Mouse (Mus musculus) heart, embryonic 13.5 days (tissue): Measurements from ENCODE around the gene Gm28230. TPM values are rescaled to one million over a fixed set of nuclear protein-coding genes. Genes with fewer than 3 reads are reported as not detected.

Source experiments
- ATAC-seq: fragments of 200-750 bp; cut with Nextera tagmentation; 2 replicates; pipeline ENCODE4 v1.8.0; 2017; ENCODE audit warnings: moderate TSS enrichment; ENCODE audit not compliant: insufficient number of reproducible peaks, low FRiP score, low TSS enrichment; ENCODE audit errors: extremely low read depth
- H3K27ac ChIP-seq: fragments of 300-500 bp; sonication (generic); replicated peaks from 2 replicates; pipeline ENCODE4 v1.5.1; 2015; ENCODE audit warnings: moderate library complexity, mild to moderate bottlenecking, inconsistent platforms
- H3K27me3 ChIP-seq: fragments of 300-500 bp; sonication (generic); replicated peaks from 2 replicates; pipeline ENCODE4 v1.6.1; 2015; ENCODE audit warnings: mild to moderate bottlenecking, inconsistent platforms
- H3K36me3 ChIP-seq: fragments of 300-500 bp; sonication (generic); 2 replicates; pipeline ENCODE4 v1.6.1; 2015; ENCODE audit warnings: mild to moderate bottlenecking, inconsistent platforms
- H3K4me1 ChIP-seq: fragments of 300-500 bp; sonication (generic); 2 replicates; pipeline ENCODE4 v1.6.1; 2015; ENCODE audit warnings: inconsistent platforms
- H3K4me2 ChIP-seq: fragments of 300-500 bp; sonication (generic); 2 replicates; pipeline ENCODE4 v1.6.1; 2015; ENCODE audit warnings: inconsistent platforms, mild to moderate bottlenecking, moderate library complexity
- H3K4me3 ChIP-seq: fragments of 300-500 bp; sonication (generic); 2 replicates; pipeline ENCODE4 v1.5.1; 2015; ENCODE audit warnings: moderate library complexity, mild to moderate bottlenecking, inconsistent platforms
- H3K9ac ChIP-seq: fragments of 300-500 bp; sonication (generic); 2 replicates; pipeline ENCODE4 v1.6.1; 2015; ENCODE audit warnings: inconsistent platforms, mild to moderate bottlenecking, moderate library complexity
- H3K9me3 ChIP-seq: fragments of 300-500 bp; sonication (generic); 2 replicates; pipeline ENCODE4 v1.6.1; 2016; ENCODE audit warnings: inconsistent platforms
- WGBS: fragments of 180-500 bp; shearing (Covaris S2); methylation state at CpG from one replicate; pipeline ENCODE4 v1.1.7; 2015; ENCODE audit warnings: mixed read lengths; 5-methylcytosine and 5-hydroxymethylcytosine counted together
- polyA plus RNA-seq: library from polyadenylated mRNA; unstranded; fragments of >200 nt; fragmentation: Nextera tagmentation; extraction: Ambion mirVana; gene quantifications from 2 replicates; pipeline ENCODE4 v1.2.1, GENCODE M21; 2015

The Gm28230 gene
- polyA plus RNA-seq, 1 experiment from 2014 or later: 0.09 TPM

DNA sequence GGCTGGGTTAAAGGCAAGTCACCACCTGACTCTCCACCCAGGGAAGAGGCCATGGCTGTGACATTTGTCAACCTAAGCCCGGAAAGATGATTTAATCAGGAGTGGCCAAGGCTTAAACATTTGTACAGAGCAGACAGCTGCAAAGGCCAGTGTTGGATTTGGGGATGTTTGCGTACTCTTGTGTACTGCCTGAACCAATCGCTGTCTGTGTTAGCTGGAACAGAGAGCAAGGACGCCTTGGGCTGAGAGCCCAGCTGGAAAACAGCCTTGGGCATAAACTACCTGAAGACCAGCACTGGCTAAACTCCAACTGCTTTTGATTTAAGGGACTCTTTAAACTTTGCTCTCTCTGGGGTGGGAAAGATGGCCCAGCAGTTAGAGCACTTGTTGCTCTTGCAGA, 17.9 kb upstream of the Gm28230 start:
- Histone ChIP-seq H3K4me1 (peaks cover 24% of the 10 kb centered on the region), H3K36me3 (no peaks in the 10 kb centered on the region), H3K27me3 (peaks cover 99% of the 10 kb centered on the region), H3K4me2 (no peak overlapping the region), H3K9ac (no peak overlapping the region), H3K9me3 (no peaks in the 10 kb centered on the region), H3K4me3 (no peak overlapping the region), H3K27ac (no peak overlapping the region)
- 12% methylated on average over 4 of the region's 4 CpGs for WGBS
- no peak for ATAC-seq

DNA sequence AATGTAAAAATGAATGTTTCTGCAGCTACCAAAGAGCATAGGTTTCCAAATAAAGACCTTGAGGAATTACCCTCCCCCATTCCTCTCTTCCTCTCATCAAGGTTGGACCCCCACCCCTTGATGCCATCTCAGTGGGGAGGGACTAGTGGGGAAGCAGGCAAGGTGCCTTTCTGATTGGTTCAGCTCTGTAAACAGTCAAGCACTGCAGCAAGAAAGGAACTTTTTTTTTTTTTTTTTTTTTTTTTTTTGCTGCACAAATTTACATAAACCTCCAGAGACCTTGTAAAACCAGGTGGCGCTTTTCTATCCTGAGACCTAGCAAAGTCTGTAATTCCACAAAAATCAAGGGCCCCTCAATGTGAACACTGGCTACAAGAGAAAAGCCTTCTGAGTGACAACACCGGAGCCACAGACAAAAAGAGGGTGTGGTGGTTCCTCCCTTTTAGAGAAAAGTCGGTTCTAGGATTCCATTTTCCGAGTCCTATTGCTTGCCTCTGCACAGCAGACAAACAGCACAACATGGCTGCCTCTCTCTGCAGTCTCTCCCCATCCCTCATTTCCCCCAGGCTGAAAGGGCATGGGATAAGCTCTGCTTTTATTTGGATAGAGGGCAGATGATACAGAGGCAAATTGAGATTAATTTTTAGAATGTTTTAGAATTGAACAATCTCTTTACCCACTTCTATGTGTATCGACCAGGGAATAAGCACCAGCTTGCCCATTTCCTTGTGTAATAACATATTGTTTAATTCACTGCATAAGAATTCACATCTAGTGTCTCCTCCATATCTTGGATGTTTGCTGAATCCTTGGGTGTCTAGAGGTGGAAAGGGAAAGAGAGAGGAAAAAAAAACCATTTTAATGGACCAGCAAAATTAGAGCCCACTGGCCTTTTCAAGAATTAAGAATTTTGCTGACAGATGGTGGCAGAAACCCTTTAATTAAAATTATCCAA, 16.8 kb upstream of the Gm28230 start:
- 7% methylated on average over 5 of the region's 5 CpGs for WGBS

DNA sequence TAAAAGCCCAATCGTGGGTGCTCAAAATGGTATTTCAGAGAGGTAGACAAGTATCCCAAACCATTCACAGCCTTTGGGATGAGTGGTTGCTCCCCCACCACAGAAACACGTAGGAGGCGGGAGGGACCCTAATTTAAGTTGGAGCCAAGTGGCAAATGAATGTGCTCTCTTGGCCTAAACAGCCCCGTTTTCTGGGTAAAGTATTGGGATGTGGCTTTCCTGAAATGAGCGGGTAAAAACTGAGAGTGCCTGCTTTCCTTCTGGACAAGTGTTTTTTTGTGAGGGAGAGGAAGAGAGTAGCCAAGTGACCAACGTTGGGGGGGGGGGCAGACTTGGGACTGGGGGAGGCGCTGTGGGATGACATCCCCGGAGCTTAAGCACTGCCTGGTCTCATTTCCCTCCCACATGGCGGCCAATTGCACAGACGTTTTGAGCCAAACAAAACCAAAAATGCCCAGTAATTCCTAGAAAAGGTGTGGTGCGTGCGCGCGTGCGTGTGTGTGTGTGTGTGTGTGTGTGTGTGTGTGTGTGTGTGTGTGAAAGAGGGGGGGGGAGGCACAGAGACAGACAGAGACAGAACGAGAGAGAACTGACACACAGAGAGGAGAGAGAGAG, 15.5 kb upstream of the Gm28230 start:
- no peak for ATAC-seq

More for the DNA sequence above, 16.8 kb upstream of the Gm28230 start:
- Histone ChIP-seq H3K4me3 (no peak overlapping the region), H3K36me3 (no peaks in the 10 kb centered on the region), H3K4me2 (no peak overlapping the region), H3K9me3 (no peaks in the 10 kb centered on the region), H3K4me1 (peaks cover 21% of the 10 kb centered on the region), H3K27me3 (peaks cover 99% of the 10 kb centered on the region), H3K27ac (no peak overlapping the region), H3K9ac (no peak overlapping the region)
- ATAC-seq: no peak

DNA sequence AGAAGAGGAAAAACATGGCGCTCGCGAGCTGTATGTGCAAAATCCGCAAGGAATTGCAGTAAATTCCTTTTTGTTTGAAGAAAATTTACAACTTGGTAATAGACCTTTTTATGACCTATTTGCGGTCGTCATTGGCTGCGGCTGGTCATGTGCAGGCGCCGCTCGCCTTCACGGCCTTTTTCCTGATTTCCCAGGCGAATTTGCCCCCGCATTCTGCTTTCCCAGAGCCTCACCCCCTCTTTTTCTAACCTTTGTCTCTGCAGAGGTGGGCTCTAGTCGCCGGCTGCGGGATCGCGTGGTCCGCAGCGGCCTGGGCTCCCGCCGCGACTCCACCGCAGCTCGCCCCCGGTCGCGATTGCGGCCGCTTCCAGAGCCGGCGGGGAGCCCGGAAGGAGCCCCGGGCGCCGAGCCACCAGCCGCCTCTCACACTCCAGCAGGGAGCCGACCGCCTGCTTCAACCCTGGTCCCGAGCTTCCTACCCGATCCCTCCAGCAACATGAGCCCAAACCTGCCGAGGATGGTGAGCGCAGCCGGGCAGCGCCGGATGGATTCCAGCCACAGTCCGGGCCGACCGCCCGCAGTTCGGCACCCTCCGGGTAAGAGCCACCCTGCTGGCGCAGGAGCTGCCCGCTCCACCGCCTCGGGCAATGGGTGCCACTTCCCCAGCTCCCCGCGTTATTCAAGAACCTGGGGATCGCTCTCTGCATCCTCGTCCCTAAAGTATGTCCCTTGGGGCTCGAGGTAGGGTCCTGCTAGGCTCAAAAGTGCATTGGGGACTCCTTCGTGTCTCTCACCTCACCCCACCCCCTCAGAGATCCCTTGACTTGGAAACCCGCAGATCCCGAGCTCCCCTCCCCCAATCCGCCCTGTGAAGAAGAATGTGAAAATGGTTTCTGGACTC, 14.6 kb upstream of the Gm28230 start, which contains the start of the genes Hoxd3 and Hoxd4:
Gene Hoxd3, plus strand, starts transcription at position 207 of the 901 bp plus-strand sequence.
Gene Hoxd4, plus strand, starts transcription at position 209 of the 901 bp plus-strand sequence.
- WGBS: under 1% methylated on average over 65 of the region's 65 CpGs
- Histone ChIP-seq H3K27me3 (peaks cover 99% of the 10 kb centered on the region), H3K4me2 (peak within 1 kb of the TSS; percentile 68), H3K27ac (no peak within 1 kb of the TSS), H3K36me3 (no peaks in the 10 kb centered on the region), H3K9me3 (no peaks in the 10 kb centered on the region), H3K4me1 (peaks cover 13% of the 10 kb centered on the region), H3K9ac (peak within 1 kb of the TSS; percentile 35; the same call in 1 of the 2 replicates), H3K4me3 (peak within 1 kb of the TSS; percentile 49)
- ATAC-seq: no peak

More for the DNA sequence above, 15.5 kb upstream of the Gm28230 start:
- peak overlapping the region; percentile 68; the same call in 1 of the 2 replicates for H3K4me2 ChIP-seq
- H3K9ac ChIP-seq: no peak overlapping the region
- H3K4me3 ChIP-seq: no peak overlapping the region
- no peak overlapping the region for H3K27ac ChIP-seq
- no peaks in the 10 kb centered on the region for H3K9me3 ChIP-seq
- H3K4me1 ChIP-seq: peaks cover 12% of the 10 kb centered on the region
- H3K27me3 ChIP-seq: peaks cover 99% of the 10 kb centered on the region
- under 1% methylated on average over 16 of the region's 16 CpGs for WGBS
- no peaks in the 10 kb centered on the region for H3K36me3 ChIP-seq

DNA sequence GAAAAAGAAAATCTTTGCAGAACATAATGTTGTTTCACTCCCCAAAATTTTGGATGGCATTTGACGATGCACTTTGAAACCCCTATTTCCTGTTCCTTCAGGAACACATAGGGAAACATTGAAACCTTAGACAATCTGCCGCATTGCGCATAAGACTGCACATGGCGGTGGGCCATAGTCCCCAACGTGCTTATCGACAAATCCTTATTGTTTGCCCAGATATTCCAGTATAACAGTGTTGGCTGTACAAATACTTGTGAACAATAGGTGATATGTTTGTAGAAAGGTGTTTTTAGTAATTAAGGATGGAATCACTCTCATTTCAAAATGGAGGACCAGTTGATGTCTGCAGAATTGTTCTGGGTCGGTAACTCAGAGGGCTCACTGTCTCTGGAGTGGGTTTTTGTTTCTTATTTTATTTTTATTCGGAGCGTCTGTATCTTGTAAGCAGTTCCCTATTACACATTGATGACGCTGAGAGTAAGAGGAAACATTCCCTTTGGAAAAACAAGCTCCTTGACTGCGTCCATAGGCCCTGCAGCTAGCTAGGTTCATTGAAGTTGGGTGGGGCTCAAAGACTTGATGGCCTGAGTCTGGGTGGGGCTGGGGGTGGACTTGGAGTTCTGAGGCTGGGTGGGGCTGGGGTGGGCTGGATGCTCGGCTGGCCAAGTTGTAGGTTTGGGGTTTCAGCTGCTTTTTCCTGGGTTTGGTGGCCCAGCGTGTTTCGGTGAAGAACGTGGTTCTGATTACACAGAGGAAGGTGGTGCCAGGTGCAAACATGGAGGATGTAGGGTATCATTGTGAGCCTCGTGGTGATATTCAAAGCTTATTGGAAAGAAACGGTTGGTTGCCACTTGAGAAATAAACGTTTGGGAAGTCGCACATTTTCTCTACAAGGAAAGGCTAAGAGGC, 13.0 kb upstream of the Gm28230 start:
- no peak for ATAC-seq
- WGBS: 6% methylated on average over 19 of the region's 19 CpGs
- Histone ChIP-seq H3K27me3 (peaks cover 100% of the 10 kb centered on the region), H3K9ac (no peak overlapping the region), H3K4me1 (peaks cover 13% of the 10 kb centered on the region), H3K9me3 (no peaks in the 10 kb centered on the region), H3K36me3 (no peaks in the 10 kb centered on the region), H3K4me3 (no peak overlapping the region), H3K4me2 (no peak overlapping the region), H3K27ac (no peak overlapping the region)

DNA sequence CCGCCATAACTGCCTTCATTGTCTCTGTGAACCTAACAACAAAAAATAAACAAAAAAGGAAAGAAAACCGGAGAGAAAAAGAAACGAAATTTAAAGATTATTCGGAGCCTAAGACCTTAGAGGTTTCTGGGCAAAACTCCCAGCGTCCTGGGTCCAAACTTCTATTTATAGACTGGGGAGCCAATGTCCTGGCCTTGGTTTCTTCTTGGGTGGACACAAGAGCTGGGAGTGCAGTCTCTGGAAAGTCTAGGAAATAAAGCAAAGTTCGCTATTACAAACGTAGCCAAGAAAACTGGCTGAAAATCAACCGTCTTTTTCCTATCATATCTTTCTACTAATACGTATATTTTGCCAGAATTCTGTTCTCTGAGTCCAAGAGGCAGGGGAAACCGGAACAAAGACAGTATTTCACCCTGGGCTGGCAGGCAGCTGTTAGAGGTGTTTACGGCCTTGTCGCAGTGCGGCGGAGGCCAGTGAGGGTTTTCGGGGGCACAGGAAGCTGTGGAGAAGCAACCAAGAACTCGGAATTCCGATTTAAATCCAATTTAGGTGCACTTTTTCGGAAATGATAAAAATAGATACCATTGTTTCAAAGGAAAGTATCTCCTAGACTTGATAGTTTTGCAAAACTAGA, 12.3 kb upstream of the Gm28230 start:
- WGBS: 6% methylated on average over 18 of the region's 18 CpGs
- Histone ChIP-seq H3K9ac (no peak overlapping the region), H3K9me3 (no peaks in the 10 kb centered on the region), H3K4me3 (no peak overlapping the region), H3K27me3 (peaks cover 100% of the 10 kb centered on the region), H3K27ac (no peak overlapping the region), H3K4me1 (peaks cover 13% of the 10 kb centered on the region), H3K4me2 (no peak overlapping the region), H3K36me3 (no peaks in the 10 kb centered on the region)
- ATAC-seq: no peak

DNA sequence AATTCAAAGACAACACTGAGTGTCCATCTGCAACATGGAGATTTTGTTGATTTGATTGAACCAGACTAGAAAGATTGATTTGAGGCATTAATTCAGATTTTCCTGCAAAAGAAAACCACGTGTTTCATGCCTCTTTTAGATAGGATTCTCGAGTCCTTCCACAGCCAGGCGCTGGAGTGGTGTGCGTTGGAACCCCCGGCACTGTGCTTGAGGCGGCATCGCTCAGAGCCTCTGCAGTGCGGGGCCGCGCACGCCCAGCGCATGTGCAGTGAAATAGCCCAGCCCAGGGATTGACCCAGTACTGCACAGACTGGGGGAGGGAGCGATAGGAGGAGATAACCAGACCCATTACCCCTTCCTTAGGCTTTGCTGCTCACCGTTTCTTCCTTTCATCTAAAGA, 11.6 kb upstream of the Gm28230 start:
- H3K36me3 ChIP-seq: no peaks in the 10 kb centered on the region
- H3K4me3 ChIP-seq: no peak overlapping the region
- H3K4me2 ChIP-seq: 0 out of 2 replicates have a peak overlapping the region, but pooled peaks have one; percentile 8
- no peak overlapping the region for H3K9ac ChIP-seq
- WGBS: 1% methylated on average over 14 of the region's 14 CpGs
- H3K27ac ChIP-seq: no peak overlapping the region
- peaks cover 13% of the 10 kb centered on the region for H3K4me1 ChIP-seq
- ATAC-seq: no peak
- H3K27me3 ChIP-seq: peaks cover 100% of the 10 kb centered on the region
- no peaks in the 10 kb centered on the region for H3K9me3 ChIP-seq

DNA sequence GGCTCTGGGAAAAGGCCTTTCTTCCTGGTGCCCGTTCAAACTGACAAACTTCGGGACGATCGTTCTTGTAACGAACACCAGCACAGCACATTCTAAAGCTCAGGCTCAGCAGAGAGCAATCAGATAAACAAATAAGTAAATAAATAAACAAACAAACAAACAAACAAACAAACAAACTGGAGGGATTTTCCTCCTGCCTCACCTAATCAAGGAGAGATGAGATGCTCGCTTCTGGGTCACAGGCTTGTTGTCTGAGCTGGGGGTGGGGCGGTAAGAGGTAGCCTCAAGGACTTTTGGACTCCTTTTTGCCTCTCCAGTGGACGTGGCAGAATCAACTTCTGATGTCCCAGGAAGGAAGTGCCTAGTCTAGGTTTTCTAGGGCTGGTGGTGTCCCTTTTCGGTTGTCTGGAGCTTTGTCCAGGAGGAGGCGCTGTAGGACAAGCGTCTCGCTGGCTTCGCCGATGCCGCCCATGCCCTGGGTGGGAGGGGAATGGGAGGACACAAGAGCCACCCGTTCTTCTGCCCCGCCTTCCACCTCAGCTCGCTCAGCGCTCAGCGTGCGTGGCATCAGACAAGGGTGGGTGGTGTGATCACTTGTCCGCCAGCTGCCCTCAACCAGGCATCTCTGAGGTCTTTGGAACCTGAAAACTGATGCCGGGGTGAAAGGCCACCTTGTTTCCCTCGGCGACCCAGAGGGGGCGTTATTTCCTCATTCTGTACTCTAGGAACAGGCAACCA, 10.9 kb upstream of the Gm28230 start:
- Histone ChIP-seq H3K9ac (0 out of 2 replicates have a peak overlapping the region, but pooled peaks have one; percentile 33), H3K36me3 (no peaks in the 10 kb centered on the region), H3K4me3 (peak overlapping the region; percentile 45), H3K27ac (no peak overlapping the region), H3K9me3 (no peaks in the 10 kb centered on the region), H3K4me1 (peaks cover 13% of the 10 kb centered on the region), H3K4me2 (peak overlapping the region; percentile 64), H3K27me3 (peaks cover 100% of the 10 kb centered on the region)
- ATAC-seq: 0 out of 2 replicates have a peak, but pooled peaks have one; percentile 31
- 3% methylated on average over 26 of the region's 26 CpGs for WGBS

DNA sequence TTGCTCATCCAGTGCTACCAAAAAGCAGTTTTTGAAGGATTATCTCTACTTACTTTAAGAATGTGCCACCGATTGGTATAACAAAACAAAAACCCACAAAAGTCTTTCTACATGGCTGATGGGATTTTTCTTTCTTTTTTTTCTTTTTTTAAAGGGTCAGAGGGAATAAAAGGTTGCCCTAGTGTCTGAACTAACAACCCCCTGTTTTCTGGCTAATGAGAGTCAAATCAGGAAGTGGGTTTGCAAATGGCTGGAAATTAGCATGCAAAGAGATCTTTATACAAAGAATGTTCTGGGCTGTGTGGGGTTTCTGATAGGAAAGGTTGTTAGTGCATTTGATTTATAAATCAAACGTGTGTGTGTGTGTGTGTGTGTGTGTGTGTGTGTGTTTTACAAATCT, 6.1 kb upstream of the Gm28230 start:
- no peaks in the 10 kb centered on the region for H3K36me3 ChIP-seq
- H3K4me3 ChIP-seq: no peak overlapping the region
- no peak overlapping the region for H3K27ac ChIP-seq
- no peak for ATAC-seq
- peaks cover 100% of the 10 kb centered on the region for H3K27me3 ChIP-seq
- H3K9ac ChIP-seq: no peak overlapping the region
- 0 out of 2 replicates have a peak, but pooled peaks cover 3% of the 10 kb centered on the region for H3K4me1 ChIP-seq
- H3K4me2 ChIP-seq: no peak overlapping the region
- no peaks in the 10 kb centered on the region for H3K9me3 ChIP-seq
- WGBS: 10% methylated on average over 2 of the region's 2 CpGs
